Mouse (Mus musculus) liver, embryonic 14.5 days (tissue): ENCODE data around the gene Gimap3.

Experiments
- CTCF ChIP-seq: IDR thresholded peaks from 2 replicates; pipeline ENCODE4 v1.5.1; 2016; ENCODE audit warnings: antibody characterized with exemption, low read depth, control low read depth
- EP300 ChIP-seq: IDR thresholded peaks from 2 replicates; pipeline ENCODE4 v1.6.1; 2016; ENCODE audit warnings: antibody characterized with exemption, low read depth

GRCm38 (mm10) chr6:48723468-48723867 is 47.2 kb downstream of the Gimap3 start:
- TF ChIP-seq CTCF (no peak), EP300 (no peak)
